Mouse (Mus musculus): ENCODE measurements around the gene Dcaf8.

Gene Dcaf8

DNA sequence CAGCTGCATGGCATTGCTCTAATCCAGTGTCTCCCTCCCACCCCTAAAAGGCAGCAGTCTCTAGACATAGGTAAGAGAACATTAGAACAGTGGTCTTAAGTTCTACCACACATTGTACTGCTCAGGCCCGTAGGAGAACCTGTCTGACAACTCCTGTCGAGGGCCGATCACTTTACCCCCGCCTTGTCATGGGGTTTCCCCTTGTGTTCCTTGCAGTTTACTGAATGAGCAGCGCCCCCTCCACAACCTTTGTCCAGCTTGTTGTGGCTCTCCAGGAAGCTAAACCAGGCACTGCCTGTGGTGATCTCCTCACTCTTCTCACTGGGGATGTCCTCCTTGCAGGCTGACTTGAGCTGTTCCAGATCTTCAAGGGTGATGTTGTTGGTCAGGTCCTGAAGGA is 52.3 kb downstream of the Dcaf8 start:
- no peak for TF ChIP-seq GATA4 (IDR thresholded peaks at IDR 0.05; ENCODE audit: insufficient replicate concordance, low read length)

DNA sequence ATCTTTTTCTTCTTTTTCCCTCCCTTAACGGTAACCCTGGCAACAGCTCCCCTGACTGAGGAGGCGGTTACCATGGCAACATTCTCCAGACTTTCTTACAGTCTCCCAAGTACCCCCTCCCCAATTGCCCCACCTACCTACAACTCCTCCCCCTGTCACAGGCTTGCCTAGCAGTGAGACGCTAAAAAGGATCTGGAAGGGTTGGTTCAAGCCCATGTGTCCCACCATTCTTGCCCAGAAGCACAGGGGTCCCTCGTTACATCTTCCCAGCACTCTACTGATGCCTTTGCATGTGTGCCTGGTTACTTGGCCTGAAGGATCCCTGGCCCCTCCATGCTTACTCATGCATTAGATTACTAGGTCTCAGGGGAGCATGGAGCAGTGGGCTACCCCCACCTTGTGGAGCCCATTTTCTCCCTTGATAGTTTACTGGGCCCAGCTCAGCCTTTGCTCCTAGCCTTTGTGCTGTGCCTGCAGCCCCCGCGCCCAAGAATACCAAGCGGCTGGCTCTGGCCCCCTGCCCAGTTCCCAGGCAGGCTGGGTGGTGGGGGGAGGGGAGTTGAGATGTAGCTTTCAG is 53.1 kb downstream of the Dcaf8 start:
- no peak for TF ChIP-seq GATA4 (IDR thresholded peaks at IDR 0.05; ENCODE audit: insufficient replicate concordance, low read length)

DNA sequence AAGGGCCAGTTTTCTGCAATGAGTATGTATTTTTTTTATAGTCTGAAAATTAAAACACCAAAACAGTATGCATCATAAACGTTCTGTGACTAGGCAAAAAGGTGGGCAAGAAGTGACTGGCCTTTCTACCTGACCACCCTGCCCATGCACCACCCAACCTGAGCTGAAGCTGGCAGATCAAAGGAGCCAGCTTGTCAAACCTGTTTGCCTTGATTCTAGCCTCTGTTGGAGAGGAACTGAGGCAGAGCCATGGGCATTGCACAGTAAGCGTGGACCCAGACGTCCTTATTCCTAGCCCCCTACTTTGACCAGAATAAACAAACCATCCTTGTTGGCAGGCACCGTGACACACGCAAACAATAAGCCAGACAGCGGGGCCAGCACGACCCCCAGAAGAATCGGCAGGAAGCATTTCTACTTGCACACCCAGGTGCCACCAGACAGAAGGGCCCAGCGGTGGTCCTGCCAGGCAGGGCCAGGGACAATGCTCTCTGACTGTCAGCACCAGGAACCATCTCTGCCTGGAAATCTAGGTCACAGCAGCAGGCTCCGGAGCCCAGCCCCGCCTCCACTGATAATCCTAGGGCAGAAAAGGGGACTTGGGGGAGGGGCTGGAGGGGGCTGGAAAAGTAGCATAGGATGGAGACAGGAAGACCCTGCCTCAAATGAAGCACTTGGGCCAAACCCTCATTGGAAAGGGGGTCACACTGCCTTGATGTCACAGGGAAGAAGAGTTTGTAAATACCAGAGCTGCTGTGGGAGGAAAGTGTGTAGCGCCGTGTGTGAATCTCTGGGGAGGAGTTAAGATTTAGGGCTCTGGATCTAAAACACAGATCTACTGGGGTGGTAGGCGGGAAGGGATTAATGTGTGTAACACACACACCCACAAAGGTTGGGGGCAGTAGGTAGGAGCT is 54.3 kb downstream of the Dcaf8 start:
- TF ChIP-seq GATA4 (IDR thresholded peaks at IDR 0.05; ENCODE audit: insufficient replicate concordance, low read length) = no peak

DNA sequence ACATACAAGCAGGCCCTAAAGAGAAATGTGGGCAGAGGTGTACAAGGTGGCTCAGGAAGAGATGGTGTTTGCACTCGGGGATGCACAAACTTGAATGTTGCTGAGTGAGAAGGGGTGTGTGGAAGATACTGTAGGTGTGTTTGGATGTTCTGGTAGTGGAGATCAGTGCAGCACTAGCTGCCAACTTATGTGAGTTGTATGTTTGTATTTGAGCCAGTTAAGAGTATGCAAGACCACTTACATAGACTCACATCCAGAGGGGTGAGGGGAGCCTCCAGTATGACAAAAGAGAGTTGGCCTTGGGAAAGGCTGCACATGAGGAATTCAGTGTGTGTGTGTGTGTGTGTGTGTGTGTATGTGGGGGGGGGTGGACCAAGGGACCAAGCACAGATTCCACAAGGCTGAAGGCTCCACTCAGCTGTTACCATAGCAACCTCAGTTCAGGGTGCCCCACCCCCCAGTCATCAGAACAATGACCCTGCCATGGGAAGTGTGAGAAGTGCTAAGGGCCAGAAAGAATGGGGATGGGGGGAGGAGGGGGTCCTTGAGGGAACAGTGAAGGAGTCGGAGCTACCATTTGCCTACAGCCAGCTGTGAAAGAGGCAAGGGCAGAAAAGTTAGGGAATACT is 55.1 kb downstream of the Dcaf8 start:
- no peak for TF ChIP-seq GATA4 (IDR thresholded peaks at IDR 0.05; ENCODE audit: insufficient replicate concordance, low read length)

DNA sequence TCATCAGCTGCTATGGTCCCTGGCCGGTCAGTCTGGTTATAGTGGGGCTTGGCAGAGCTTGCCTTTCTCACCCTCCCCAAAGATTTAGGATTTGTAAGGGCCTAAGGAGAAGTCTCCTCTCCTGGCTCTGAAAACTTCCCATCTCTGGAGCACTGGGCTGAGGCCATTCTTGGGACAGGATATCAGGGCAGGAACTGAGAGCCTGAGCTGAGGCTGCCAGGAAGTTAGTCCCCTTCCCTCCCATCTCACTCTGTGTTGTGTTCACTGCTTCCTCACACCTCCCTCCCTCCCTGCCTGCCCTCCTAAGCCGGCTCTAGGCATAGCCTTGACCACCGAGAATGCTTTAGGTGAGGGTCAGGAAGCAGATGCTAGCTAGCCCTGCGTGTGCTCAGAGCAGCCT is 55.7 kb downstream of the Dcaf8 start:
- peak; percentile 22; the same call in 1 of the 2 replicates for TF ChIP-seq GATA4 (IDR thresholded peaks at IDR 0.05; ENCODE audit: insufficient replicate concordance, low read length)

DNA sequence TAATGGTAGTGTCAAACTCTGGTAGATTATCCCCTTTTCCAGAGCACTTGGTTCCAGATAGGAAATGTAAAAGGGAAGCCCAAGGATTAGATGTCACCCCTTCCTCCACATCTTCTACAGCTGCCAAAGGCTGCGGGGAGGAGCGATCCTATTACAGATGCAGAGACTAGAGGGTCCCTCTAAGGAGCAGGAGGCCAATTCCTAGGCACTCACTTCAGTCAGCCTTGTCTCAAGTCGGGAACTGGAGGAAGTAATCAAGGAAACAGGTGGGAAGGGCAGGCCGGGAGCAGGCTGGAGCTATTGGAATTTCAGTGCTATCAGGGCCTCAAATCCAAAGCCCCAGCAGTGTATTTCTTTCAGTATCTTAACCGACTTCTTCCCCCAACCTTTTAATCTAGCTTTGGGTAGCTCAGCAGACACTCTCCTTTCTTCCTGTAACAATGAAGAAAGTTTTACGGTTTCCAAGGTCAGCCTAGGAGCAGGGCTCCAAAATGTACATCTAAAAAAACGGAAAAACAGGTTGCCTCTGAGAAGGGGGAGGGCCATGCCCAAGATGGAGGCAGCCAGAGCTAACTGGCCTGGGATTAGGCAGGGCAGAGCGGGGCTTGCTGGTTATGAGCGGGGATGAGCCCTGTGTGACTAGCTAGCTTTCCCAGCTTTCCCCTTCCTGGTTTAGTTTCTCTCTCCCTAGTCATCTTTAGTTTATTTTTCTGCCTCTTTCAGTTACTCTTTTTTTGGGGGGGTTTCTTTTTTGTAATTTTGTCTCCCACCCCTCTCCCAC is 56.3 kb downstream of the Dcaf8 start:
- TF ChIP-seq GATA4 (IDR thresholded peaks at IDR 0.05; ENCODE audit: insufficient replicate concordance, low read length) = no peak

DNA sequence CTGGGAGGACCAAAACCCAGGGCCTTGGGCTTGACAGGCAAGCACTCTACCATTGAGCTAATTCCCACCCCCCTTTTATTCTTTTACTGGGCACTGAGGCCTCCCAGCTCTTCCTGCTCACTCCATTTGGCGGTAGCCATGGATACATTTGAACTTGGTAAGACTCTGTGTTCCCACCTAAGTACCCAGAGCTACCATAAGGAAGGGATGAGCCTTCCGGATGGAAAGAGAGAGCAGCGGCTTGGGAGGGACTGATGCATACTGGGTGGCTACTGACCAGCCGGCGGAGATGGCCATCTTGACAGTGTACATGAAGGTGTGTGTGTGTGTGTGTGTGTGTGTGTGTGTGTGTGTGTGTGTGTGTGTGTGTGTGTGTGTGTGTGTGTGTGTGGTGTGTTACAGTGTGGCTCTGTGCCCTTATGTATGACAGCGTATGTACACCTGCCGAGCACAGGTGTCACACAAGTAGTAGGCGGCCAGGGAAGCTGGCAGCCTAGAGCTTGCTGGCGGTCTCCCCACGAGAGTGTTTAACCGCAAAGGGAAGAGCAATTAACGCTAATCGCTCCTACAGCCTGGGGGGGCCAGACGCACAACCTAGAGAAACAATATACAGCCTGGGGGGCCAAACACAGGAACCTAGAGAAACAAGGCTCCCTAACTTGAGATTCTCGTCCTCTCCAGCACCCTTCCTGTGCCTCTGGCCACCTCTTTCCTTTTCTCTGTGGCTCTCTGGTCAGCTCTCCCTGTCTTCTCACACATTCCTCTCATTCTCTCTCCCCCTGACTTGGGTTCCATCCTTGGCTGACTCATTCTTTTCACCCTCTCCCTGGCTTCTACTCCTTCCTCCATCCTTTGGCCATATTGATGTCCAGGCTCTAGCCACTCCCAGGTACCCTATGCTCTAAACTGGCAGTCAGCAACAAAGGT is 57.2 kb downstream of the Dcaf8 start:
- TF ChIP-seq GATA4 (IDR thresholded peaks at IDR 0.05; ENCODE audit: insufficient replicate concordance, low read length) = no peak

DNA sequence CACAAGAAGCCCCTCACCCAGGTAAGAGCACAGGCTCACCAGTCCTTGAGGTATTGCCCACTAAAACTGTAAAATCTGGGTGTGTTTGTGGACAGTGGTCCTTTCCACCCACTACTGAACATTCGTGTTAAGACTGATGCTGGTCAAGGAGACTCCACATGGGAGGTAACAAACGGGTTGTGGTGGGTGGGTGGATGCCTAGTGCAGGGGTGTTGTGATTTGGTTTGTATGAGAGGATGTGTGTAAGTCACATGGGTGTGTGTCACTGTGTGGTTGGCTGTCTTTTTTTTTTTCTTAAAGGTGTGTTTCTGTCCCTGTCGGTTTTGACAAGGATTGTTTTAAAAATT is 57.8 kb downstream of the Dcaf8 start:
- TF ChIP-seq GATA4 (IDR thresholded peaks at IDR 0.05; ENCODE audit: insufficient replicate concordance, low read length) = no peak

DNA sequence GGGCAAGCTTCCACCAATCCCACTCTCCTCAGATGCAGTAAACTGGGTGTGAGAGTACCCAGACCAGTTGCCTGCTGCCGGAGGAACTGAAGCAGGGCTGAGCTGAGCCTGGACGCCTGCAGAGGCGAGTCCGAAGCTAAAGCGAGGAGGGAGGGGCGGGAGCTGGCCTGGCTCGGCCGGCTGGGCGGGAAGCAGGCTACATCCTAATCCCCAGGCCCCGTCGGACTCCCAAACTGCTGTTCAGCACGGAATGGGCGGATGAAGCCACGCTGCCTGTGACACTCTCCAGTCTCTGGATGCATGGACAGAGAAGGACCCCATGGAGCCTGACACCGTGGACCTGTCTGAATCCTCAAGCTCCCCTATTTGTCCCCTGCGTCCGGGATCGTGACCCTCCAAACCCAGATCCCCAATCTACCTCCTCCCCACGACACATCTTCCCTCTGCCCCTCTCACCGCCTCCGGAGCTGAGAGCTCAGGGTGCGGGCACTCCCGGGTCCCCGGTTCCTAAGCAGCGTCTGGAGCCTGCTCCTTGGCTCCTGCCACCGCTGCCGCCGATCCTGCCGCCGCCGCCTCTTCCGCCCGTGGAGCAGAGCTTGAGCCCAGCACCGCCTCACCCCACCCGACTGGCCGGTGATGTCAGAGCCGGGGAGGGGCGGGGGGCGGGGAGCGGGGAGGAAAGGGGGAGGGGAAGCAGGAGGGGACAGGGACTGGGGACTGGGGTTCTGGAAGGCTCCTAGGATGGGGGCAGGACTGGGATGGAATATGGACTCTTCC is 58.4 kb downstream of the Dcaf8 start, which contains the start of gene Pea15a:
Pea15a (minus strand) TSS at position 664 of the 777 bp plus-strand sequence.
- no peak; the same call in 1 of the 2 replicates for TF ChIP-seq GATA4 (IDR thresholded peaks at IDR 0.05; ENCODE audit: insufficient replicate concordance, low read length)

DNA sequence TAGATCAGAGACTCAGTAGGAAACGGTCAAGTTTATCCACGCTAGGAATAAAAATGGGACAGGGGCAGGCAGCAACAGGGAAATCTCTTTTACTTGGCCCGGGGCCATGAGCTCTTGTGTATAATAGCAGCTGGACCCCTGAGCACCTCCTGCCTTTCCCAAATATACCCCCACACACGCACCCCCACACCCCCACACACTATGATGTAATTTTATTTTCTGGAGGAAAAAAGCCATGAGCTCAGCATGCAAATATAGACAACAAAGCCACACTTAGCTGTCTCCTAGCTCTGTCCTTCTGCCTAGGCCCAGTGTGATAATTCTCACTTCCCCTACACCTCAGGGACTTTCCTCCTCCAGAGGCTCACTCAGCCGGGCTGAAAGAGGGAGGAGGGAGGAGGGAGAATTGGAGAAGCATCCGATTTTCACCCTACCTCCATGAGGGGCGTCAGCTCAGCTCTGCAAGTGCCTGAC is 59.3 kb downstream of the Dcaf8 start:
- no peak for TF ChIP-seq GATA4 (IDR thresholded peaks at IDR 0.05; ENCODE audit: insufficient replicate concordance, low read length)

DNA sequence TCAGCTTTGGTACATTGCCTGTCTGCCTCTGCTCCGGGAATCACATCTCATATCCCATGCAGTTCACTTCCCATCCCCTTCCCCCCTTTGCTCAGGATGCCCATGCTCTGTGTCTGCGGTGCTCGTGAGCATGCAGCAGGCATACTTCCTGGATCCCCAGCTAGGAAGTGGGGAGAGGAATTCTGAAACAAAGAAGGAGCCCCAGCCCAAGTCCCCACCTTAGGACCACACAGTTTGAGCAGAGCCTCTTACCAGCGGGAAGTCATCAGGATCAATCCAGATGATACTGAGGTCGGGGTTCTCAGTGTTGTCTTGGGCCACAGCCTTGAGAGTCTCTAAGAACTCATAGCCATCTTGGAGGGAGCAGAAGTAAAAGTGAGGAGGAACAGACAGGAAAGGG is 64.9 kb downstream of the Dcaf8 start:
- TF ChIP-seq GATA4 (IDR thresholded peaks at IDR 0.05; ENCODE audit: insufficient replicate concordance, low read length) = no peak

DNA sequence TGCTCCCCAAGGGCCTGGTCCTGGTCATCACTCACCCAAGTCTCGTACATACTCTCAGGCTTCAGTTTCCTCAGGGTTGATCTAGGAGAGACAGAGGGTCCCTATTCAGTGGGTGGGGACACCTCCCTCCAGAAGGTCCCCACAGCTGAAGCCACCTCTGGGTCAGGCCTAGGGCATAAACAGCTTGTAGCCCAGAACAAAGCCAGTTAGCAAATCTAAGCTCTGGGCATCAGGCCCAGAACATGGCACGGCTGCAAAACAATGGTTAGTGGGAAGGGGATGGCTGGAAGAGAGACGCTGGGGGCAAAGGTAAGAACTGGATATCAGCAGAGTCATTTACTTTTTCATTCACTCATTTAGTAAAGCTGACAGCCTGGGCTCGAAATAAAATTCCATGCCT is 65.9 kb downstream of the Dcaf8 start:
- no peak for TF ChIP-seq GATA4 (IDR thresholded peaks at IDR 0.05; ENCODE audit: insufficient replicate concordance, low read length)

DNA sequence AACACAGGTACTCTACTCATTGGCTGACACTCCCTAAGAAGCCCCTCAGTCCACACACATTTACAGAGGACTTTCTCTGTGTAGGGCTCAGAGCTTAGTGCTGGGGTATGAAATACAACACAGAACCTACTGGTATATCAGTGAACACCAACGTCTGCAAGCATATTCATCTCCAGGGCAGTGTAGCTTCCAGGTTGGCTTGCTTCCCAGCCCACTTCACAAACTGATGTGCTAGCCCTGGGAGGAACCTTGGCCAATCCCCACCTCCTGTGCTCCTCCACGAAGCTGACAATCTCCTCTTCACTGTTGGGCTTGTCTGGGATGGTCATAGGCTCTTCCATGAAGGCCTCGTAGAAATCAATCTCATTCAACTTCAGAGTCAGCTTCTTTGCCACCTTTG is 66.9 kb downstream of the Dcaf8 start:
- TF ChIP-seq GATA4 (IDR thresholded peaks at IDR 0.05; ENCODE audit: insufficient replicate concordance, low read length) = no peak
